Mouse (Mus musculus) heart, embryonic 14.5 days (tissue): ENCODE data around the gene Mogat1. TPM values are rescaled to one million over a fixed set of nuclear protein-coding genes. Genes with fewer than 3 reads are reported as not detected.
"Not testable (repeated sequence)": the region's sequence is repeated elsewhere in the genome, so short reads cannot be mapped to it uniquely, and the experiment has no call there.

Experiments
- ATAC-seq: fragments of 200-750 bp; cut with Nextera tagmentation; 2 replicates; pipeline ENCODE4 v1.8.0; 2017; ENCODE audit warnings: low read depth, moderate TSS enrichment; ENCODE audit not compliant: insufficient number of reproducible peaks, insufficient read depth, low FRiP score
- H3K27ac ChIP-seq, 2 experiments: fragments of 200-500 bp in 1 of 2; fragments of 300-500 bp in 1 of 2; sonication (generic) in 1 of 2; replicated peaks in 1 of 2; 2 replicates each; pipeline ENCODE4 v1.5.1; 2012 to 2014; ENCODE audit warnings: low read depth in 2 of 2, low read length in 2 of 2, control low read depth in 1 of 2, mild to moderate bottlenecking in 1 of 2, mixed read lengths in 1 of 2; ENCODE audit not compliant: control insufficient read depth in 1 of 2, insufficient read depth in 1 of 2
- H3K27me3 ChIP-seq: fragments of 300-500 bp; sonication (generic); 2 replicates; pipeline ENCODE4 v1.6.1; 2014; ENCODE audit warnings: mild to moderate bottlenecking, low read length, control low read depth; ENCODE audit not compliant: control insufficient read depth, insufficient read depth
- H3K36me3 ChIP-seq: fragments of 300-500 bp; sonication (generic); 2 replicates; pipeline ENCODE4 v1.6.1; 2014; ENCODE audit warnings: mild to moderate bottlenecking, control low read depth, low read length, mixed read lengths; ENCODE audit not compliant: control insufficient read depth, insufficient read depth
- H3K4me1 ChIP-seq, 2 experiments: fragments of 200-500 bp in 1 of 2; fragments of 300-500 bp in 1 of 2; sonication (generic) in 1 of 2; 2 replicates each; pipeline ENCODE4 v1.6.1; 2012 to 2014; ENCODE audit warnings: low read length in 2 of 2, control low read depth in 1 of 2, mixed read lengths in 1 of 2; ENCODE audit not compliant: control insufficient read depth in 2 of 2, insufficient read depth in 2 of 2
- H3K4me2 ChIP-seq: fragments of 300-500 bp; sonication (generic); 2 replicates; pipeline ENCODE4 v1.6.1; 2014; ENCODE audit warnings: mild to moderate bottlenecking, low read length
- H3K4me3 ChIP-seq, 2 experiments: fragments of 200-500 bp in 1 of 2; fragments of 300-500 bp in 1 of 2; sonication (generic) in 1 of 2; 2 replicates each; pipeline ENCODE4 v1.5.1; 2012 to 2014; ENCODE audit warnings: low read length in 2 of 2, mild to moderate bottlenecking in 2 of 2, control low read depth in 1 of 2, low read depth in 1 of 2, moderate library complexity in 1 of 2; ENCODE audit not compliant: control insufficient read depth in 1 of 2, insufficient read depth in 1 of 2
- H3K9ac ChIP-seq: fragments of 300-500 bp; sonication (generic); 2 replicates; pipeline ENCODE4 v1.6.1; 2014; ENCODE audit warnings: mild to moderate bottlenecking, low read length
- H3K9me3 ChIP-seq: fragments of 300-500 bp; sonication (generic); 2 replicates; pipeline ENCODE4 v1.6.1; 2016; ENCODE audit warnings: low read length, control low read depth; ENCODE audit not compliant: control insufficient read depth
- WGBS: fragments of 180-500 bp; shearing (Covaris S2); extraction: QIAGEN DNeasy Blood & Tissue Kit; methylation state at CpG from one replicate; pipeline ENCODE4 v1.1.7; 2014; 5-methylcytosine and 5-hydroxymethylcytosine counted together
- polyA plus RNA-seq: library from polyadenylated mRNA; unstranded; fragments of >200 nt; fragmentation: Nextera tagmentation; extraction: Ambion mirVana; gene quantifications from 2 replicates; pipeline ENCODE4 v1.2.1, GENCODE M21; 2014

Gene Mogat1
- polyA plus RNA-seq, 1 experiment from 2014 or later, result not detected

DNA sequence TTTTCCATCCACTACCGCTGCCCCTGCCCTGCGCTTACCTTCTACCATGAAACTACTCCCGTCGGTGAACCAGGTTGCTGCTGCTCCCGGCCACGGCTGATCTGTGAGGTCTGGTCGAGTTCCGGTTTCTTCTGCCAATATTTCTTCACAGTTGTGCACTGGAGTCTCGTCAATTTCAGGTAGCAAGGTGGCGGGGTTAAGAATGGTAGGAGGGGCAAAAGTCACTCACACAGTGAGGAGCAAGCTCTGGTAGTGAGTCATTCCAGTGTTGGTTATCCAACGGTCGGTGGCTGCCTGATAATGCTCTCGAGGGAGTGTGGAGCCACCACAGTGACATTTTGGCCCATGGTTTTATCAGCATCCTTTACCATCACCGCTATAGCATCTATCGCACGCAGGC is 9.8 kb upstream of the Mogat1 start:
- Histone ChIP-seq H3K27me3 (no peaks in the 10 kb centered on the region), H3K4me2 (no peak overlapping the region), H3K27ac (no peak overlapping the region), H3K9me3 (no peaks in the 10 kb centered on the region), H3K9ac (no peak overlapping the region), H3K4me1 (no peaks in the 10 kb centered on the region), H3K4me3 (no peak overlapping the region), H3K36me3 (no peaks in the 10 kb centered on the region)
- ATAC-seq, result no peak
- 86% methylated on average over 16 of the region's 16 CpGs for WGBS

DNA sequence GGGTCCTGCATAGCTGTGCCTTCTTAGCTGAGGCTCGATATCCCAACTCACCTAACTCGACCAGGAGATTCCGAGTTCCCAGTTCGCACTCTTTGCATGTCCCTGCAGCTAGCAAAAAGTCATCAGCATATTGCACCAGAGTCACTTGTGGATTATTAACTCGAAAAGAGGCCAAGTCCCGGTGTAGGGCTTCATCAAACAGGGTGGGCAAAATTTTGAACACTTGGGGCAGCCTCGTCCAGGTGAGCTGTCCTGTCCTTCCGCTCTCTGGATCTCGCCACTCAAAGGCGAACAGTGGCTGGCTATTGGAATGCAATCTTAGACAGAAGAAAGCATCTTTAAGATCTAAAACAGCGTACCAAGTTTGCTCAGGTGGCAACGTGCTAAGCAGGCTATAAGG is 8.9 kb upstream of the Mogat1 start:
- H3K4me2 ChIP-seq, H3K4me1 ChIP-seq, H3K9me3 ChIP-seq, H3K36me3 ChIP-seq, ATAC-seq, H3K4me3 ChIP-seq, H3K27ac ChIP-seq, H3K27me3 ChIP-seq, H3K9ac ChIP-seq: not testable (repeated sequence)
- 83% methylated on average over 12 of the region's 12 CpGs for WGBS

DNA sequence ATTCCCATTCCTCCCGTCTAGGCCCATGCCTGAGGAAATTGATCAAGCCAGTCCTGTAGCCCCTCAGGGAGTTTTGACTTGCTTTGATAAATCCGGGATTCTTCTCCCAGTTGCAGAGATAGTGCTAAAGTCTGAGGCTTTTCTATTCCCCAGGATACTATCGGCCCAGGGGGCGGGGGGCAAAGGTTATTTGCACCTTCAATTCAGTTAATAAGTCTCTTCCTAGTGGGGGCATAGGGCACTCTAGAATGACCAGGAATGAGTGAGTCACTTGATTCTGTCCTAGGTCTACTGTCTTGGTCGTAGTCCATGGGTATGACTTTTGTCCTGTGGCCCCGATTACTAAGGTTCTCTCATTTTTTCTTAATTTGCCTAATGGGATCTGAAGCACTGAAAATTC is 8.3 kb upstream of the Mogat1 start:
- no peaks in the 10 kb centered on the region for H3K4me1 ChIP-seq
- no peak overlapping the region for H3K9ac ChIP-seq
- no peaks in the 10 kb centered on the region for H3K36me3 ChIP-seq
- H3K27ac ChIP-seq, result no peak overlapping the region
- H3K4me2 ChIP-seq, result no peak overlapping the region
- H3K27me3 ChIP-seq, result no peaks in the 10 kb centered on the region
- ATAC-seq, result no peak
- H3K9me3 ChIP-seq, result no peaks in the 10 kb centered on the region
- 86% methylated on average over 6 of the region's 6 CpGs for WGBS
- no peak overlapping the region for H3K4me3 ChIP-seq

DNA sequence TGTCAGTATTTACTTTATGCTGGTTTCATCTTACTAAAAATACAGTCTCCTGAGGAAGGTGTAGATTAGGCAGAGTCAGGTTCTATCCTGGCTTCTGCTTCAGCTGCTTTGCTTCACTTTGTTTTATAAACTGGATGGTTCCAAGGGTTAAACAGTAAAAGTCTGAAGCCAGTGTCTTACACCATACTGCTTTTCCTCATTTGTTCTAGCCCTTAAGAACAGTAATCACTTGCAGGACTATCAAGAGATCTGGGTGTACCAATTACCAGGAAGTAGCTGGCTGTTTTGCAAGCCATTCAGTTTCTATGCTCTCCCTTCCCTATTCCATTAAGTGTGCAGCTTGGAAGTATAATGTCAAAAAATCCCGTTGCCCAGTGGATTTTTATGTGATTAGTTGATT is 3.7 kb upstream of the Mogat1 start:
- 55% methylated on average over 1 of the region's 1 CpGs for WGBS
- Histone ChIP-seq H3K4me3 (no peak overlapping the region), H3K36me3 (no peaks in the 10 kb centered on the region), H3K4me1 (0 out of 4 replicates have a peak, but pooled peaks cover 0 to 2% of the 10 kb centered on the region in 2 experiments), H3K27ac (no peak overlapping the region), H3K9me3 (no peaks in the 10 kb centered on the region), H3K27me3 (peaks cover 12% of the 10 kb centered on the region), H3K9ac (no peak overlapping the region), H3K4me2 (no peak overlapping the region)
- no peak for ATAC-seq

DNA sequence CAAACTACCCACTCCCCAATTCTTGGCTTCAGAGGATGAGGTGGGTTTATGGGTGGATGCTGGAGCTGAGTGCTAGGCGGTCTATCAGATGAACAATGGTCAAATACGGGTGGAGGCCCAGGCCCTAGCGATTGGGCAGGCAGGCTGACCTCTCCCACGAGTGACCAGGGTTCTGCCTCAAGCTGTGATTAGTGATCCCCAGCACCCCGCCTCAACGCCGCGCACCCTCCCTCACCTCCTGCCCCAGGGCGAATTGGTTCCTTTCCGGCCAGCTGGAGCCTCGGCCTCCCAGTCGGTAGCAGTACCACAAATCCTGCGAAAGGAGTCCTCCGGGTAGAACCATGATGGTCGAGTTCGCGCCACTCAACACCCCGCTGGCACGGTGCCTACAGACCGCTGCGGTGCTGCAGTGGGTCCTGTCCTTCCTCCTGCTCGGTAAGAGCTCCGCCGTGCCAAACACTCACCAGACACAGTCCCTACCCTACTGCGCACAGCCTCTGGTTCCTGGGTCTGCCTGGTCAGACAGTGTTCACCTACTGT is 900 bp downstream of the Mogat1 start, which contains the start of gene BC035947:
Gene BC035947 (minus strand): TSS at position 538 of the 540 bp plus-strand sequence.
- Histone ChIP-seq H3K9me3 (no peaks in the 10 kb centered on the region), H3K27ac (no peak within 1 kb of the TSS), H3K4me2 (peak within 1 kb of the TSS; percentile 65), H3K4me1 (0 out of 4 replicates have a peak, but pooled peaks cover 0 to 2% of the 10 kb centered on the region in 2 experiments), H3K36me3 (no peaks in the 10 kb centered on the region), H3K9ac (0 out of 2 replicates have a peak within 1 kb of the TSS, but pooled peaks have one; percentile 28), H3K27me3 (peaks cover 12% of the 10 kb centered on the region), H3K4me3 (peak within 1 kb of the TSS; percentile 27 to 38)
- ATAC-seq, result peak; percentile 61
- WGBS, result 2% methylated on average over 25 of the region's 25 CpGs

DNA sequence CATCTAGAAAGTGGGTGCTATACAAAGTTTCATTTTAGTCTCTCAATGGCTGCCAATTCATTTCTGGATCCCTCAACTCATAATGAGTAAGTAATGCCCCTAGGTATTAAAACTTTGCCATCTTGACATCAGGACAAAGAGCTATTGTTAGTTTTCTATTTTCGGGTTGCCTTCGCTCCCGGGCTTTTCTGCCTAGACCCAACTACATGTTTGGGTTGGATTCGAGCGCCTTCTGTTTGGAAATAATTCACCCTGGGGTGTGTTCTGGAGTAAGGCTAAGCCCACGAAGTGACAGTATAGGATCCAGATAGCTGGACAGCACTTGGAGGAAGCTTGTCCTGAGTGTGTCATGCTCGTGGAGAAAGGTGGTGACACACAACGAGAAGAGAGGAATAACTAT is 2.0 kb downstream of the Mogat1 start:
- Histone ChIP-seq H3K9me3 (no peaks in the 10 kb centered on the region), H3K27me3 (peaks cover 12% of the 10 kb centered on the region), H3K4me1 (0 out of 4 replicates have a peak, but pooled peaks cover 0 to 2% of the 10 kb centered on the region in 2 experiments), H3K9ac (no peak overlapping the region), H3K36me3 (no peaks in the 10 kb centered on the region), H3K4me2 (no peak overlapping the region), H3K4me3 (no peak overlapping the region), H3K27ac (no peak overlapping the region)
- no peak for ATAC-seq
- 66% methylated on average over 8 of the region's 8 CpGs for WGBS

DNA sequence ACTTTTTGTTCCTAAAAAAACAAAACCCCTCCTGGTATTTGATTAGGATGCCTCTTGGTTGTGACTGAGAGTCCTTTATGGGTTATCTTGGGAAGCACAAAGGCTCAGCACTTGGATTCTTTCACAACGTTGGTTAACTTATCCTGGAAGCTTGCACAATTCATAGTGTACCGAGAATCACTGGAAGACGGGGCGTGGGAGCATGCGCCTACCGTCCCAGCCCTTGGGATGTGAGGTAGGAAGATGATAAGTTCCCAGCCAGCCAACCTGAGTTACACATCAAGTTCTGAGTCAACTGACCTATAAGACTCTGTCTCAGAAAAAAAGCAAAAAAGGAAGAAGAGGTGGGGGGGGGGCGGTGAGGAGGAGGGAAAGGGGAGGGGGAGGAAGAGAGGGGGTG is 8.1 kb downstream of the Mogat1 start:
- H3K27me3 ChIP-seq, result no peaks in the 10 kb centered on the region
- no peaks in the 10 kb centered on the region for H3K36me3 ChIP-seq
- H3K27ac ChIP-seq, result no peak overlapping the region
- no peak overlapping the region for H3K4me2 ChIP-seq
- H3K9me3 ChIP-seq, result no peaks in the 10 kb centered on the region
- no peak for ATAC-seq
- no peak overlapping the region for H3K9ac ChIP-seq
- H3K4me1 ChIP-seq, result no peaks in the 10 kb centered on the region
- WGBS, result 81% methylated on average over 7 of the region's 7 CpGs
- no peak overlapping the region for H3K4me3 ChIP-seq
